Mouse (Mus musculus) lung, embryonic 14.5 days (tissue): ENCODE results near the gene Olfr391-ps. TPM values are rescaled to one million over a fixed set of nuclear protein-coding genes. Genes with fewer than 3 reads are reported as not detected.

ENCODE experiments used
- ATAC-seq: fragments of 200-750 bp; cut with Nextera tagmentation; 2 replicates; pipeline ENCODE4 v1.8.0; 2017; ENCODE audit warnings: mild to moderate bottlenecking, moderate TSS enrichment, moderate library complexity; ENCODE audit not compliant: insufficient read depth
- DNase-seq: peaks from one replicate; pipeline ENCODE4 v3.0.0-alpha.2; 2015
- H3K27ac ChIP-seq: fragments of 300-500 bp; sonication (generic); 2 replicates; pipeline ENCODE4 v1.5.1; 2014; ENCODE audit warnings: low read depth, mild to moderate bottlenecking, moderate library complexity
- H3K27me3 ChIP-seq: fragments of 300-500 bp; sonication (generic); 2 replicates; pipeline ENCODE4 v1.6.1; 2014; ENCODE audit warnings: low read length, control low read depth; ENCODE audit not compliant: insufficient read depth
- H3K36me3 ChIP-seq: fragments of 300-500 bp; sonication (generic); 2 replicates; pipeline ENCODE4 v1.6.1; 2014; ENCODE audit warnings: control low read depth; ENCODE audit not compliant: insufficient read depth
- H3K4me1 ChIP-seq: fragments of 300-500 bp; sonication (generic); 2 replicates; pipeline ENCODE4 v1.6.1; 2014; ENCODE audit warnings: antibody characterized with exemption, control low read depth; ENCODE audit not compliant: insufficient read depth
- H3K4me2 ChIP-seq: fragments of 300-500 bp; sonication (generic); 2 replicates; pipeline ENCODE4 v1.6.1; 2014; ENCODE audit warnings: mild to moderate bottlenecking
- H3K4me3 ChIP-seq: fragments of 300-500 bp; sonication (generic); 2 replicates; pipeline ENCODE4 v1.5.1; 2014; ENCODE audit warnings: low read depth, low read length
- H3K9ac ChIP-seq: fragments of 300-500 bp; sonication (generic); 2 replicates; pipeline ENCODE4 v1.6.1; 2014
- H3K9me3 ChIP-seq: fragments of 300-500 bp; sonication (generic); 2 replicates; pipeline ENCODE4 v1.6.1; 2016; ENCODE audit warnings: low read depth, low read length, control low read depth
- CTCF ChIP-seq: IDR thresholded peaks from 2 replicates; pipeline ENCODE4 v1.5.1; 2016; ENCODE audit warnings: antibody characterized with exemption, low read depth
- WGBS: fragments of 180-500 bp; shearing (Covaris S2); extraction: QIAGEN DNeasy Blood & Tissue Kit; methylation state at CpG from one replicate; pipeline ENCODE4 v1.1.7; 2014; 5-methylcytosine and 5-hydroxymethylcytosine counted together
- polyA plus RNA-seq: library from polyadenylated mRNA; unstranded; fragments of >200 nt; fragmentation: Nextera tagmentation; extraction: Ambion mirVana; gene quantifications from 2 replicates; pipeline ENCODE4 v1.2.1, GENCODE M21; 2014

Olfr391-ps gene
- polyA plus RNA-seq = not detected in 2 replicates

DNA sequence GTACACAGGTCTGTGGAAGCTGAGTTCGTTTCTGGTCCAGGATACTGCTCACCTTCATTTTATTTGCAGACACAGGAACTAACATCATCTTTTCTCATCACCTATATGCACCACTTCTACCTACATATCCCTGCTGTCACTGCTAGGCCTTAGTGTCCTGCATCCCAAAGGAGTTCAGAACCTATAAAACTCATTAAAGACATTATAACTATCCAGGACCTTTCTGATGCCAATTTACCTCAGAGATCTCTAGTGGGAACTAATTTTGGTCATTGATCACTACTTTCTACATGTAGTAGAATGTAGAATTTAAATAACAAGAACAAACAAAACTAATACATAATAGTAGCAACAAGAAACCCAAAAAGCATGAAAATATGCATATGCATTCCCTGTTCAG, at the start of gene Olfr391-ps:
Olfr391-ps (minus strand) TSS at position 101 of the 400 bp plus-strand sequence.
- H3K4me3 ChIP-seq = no peak within 1 kb of the TSS
- H3K36me3 ChIP-seq = no peaks in the 10 kb centered on the region
- H3K4me1 ChIP-seq = no peaks in the 10 kb centered on the region
- no peak within 1 kb of the TSS for H3K9ac ChIP-seq
- no peaks in the 10 kb centered on the region for H3K9me3 ChIP-seq
- no peak for DNase-seq
- H3K4me2 ChIP-seq = no peak within 1 kb of the TSS
- TF ChIP-seq CTCF = no peak
- H3K27ac ChIP-seq = no peak within 1 kb of the TSS
- WGBS = 7% methylated on average over 1 of the region's 1 CpGs
- H3K27me3 ChIP-seq = no peaks in the 10 kb centered on the region
- ATAC-seq = no peak

DNA sequence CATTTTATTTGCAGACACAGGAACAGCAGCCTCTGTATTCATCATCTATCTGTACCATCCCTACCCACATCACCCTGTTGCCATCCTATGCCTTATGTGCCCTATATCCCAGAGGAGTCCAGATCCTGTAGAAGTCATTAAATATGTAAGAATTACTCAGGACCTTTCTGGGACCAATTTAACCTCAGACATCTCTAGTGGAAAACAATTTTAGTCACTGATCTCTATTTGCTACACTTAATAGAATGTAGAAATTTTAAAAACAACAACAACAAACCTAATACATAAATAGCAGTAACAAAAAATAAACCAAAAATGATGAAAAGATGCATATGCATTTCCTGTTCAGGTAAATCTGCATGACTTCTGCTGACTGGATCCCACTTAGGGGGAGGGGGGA, 48.5 kb upstream of the Olfr391-ps start, which contains the start of gene Olfr393:
Olfr393 (minus strand) TSS at position 101 of the 400 bp plus-strand sequence.
- H3K4me2 ChIP-seq = no peak within 1 kb of the TSS
- no peak for ATAC-seq
- TF ChIP-seq CTCF = no peak
- no peak for DNase-seq
- no peak within 1 kb of the TSS for H3K4me3 ChIP-seq
- no peaks in the 10 kb centered on the region for H3K27me3 ChIP-seq
- no peaks in the 10 kb centered on the region for H3K9me3 ChIP-seq
- no peaks in the 10 kb centered on the region for H3K4me1 ChIP-seq
- no peak within 1 kb of the TSS for H3K27ac ChIP-seq
- H3K36me3 ChIP-seq = no peaks in the 10 kb centered on the region
- no peak within 1 kb of the TSS for H3K9ac ChIP-seq

DNA sequence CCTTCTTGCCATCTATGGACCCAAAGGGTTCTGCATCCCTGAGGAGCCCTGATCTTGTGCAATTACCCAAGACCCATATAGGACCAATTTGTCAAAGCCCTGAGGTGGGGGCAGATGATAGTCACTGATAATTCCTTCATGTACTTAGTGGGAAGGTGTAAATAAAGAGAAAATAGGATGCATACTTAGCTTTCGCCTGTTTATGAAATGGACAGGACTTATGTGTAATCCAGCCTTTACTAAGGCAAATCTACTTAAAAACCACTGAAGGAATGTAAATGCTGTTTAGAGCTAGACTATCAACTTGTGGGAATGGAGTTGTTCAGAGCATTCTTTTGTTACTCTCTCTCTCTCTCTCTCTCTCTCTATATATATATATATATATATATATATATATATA, 14.1 kb upstream of the Olfr391-ps start, which contains the start of gene Olfr392:
Olfr392 (minus strand) TSS at position 101 of the 400 bp plus-strand sequence.
- Histone ChIP-seq H3K27ac (no peak within 1 kb of the TSS), H3K4me3 (no peak within 1 kb of the TSS), H3K4me2 (no peak within 1 kb of the TSS), H3K9me3 (no peaks in the 10 kb centered on the region), H3K27me3 (no peaks in the 10 kb centered on the region), H3K36me3 (no peaks in the 10 kb centered on the region), H3K4me1 (no peaks in the 10 kb centered on the region), H3K9ac (no peak within 1 kb of the TSS)
- ATAC-seq = no peak
- no peak for TF ChIP-seq CTCF
- DNase-seq = no peak
- WGBS = 88% methylated on average over 1 of the region's 1 CpGs

DNA sequence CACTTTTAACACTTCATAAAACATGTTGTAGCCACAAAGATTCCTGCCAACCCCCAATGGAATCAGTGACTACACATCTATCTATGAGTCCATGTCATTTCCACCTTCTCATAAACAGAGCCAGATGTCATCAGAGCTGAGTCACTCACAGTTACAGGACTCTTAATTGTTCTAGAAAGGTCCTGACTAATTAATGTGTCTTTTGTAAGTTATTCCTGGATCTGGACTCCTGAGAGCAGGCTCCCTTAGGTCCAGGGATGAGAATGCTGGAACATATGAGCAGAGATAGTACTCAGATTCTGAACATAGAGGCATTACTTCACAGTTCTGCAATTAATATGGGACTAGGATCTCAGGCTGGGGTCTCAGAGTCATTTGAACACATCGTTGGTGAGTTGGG, 20.2 kb downstream of the Olfr391-ps start, which contains the start of gene Olfr390:
Olfr390 (plus strand) TSS at position 301 of the 400 bp plus-strand sequence.
- TF ChIP-seq CTCF = no peak
- no peak for ATAC-seq
- Histone ChIP-seq H3K4me1 (no peaks in the 10 kb centered on the region), H3K9me3 (no peaks in the 10 kb centered on the region), H3K36me3 (no peaks in the 10 kb centered on the region), H3K4me2 (no peak within 1 kb of the TSS), H3K9ac (no peak within 1 kb of the TSS), H3K27me3 (no peaks in the 10 kb centered on the region), H3K4me3 (no peak within 1 kb of the TSS), H3K27ac (no peak within 1 kb of the TSS)
- DNase-seq = no peak
- WGBS = 49% methylated on average over 1 of the region's 1 CpGs

DNA sequence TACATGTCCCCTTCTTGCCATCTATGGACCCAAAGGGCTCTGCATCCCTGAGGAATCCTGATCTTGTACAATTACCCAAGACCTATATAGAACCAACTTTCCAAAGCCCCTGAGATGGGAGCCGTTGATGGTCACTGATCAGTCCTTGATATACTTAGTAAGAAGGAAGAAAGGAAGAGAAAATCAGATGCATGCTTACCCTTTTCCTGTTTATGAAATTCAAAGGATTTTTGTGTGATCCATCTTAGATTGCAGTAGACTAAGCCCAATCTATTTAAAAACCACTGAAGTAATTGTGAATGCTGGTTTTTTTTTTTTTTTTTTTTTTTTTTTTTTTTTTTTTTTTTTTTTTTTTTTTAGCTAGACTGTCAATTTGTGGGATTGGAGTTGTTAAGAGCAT, 22.2 kb downstream of the Olfr391-ps start, which contains the start of gene Olfr389:
Olfr389 (minus strand) TSS at position 101 of the 400 bp plus-strand sequence.
- Histone ChIP-seq H3K4me2 (no peak within 1 kb of the TSS), H3K9ac (no peak within 1 kb of the TSS), H3K4me1 (no peaks in the 10 kb centered on the region), H3K9me3 (no peaks in the 10 kb centered on the region), H3K4me3 (no peak within 1 kb of the TSS), H3K36me3 (no peaks in the 10 kb centered on the region), H3K27ac (no peak within 1 kb of the TSS), H3K27me3 (no peaks in the 10 kb centered on the region)
- ATAC-seq (no peak), DNase-seq (no peak)
- whole genome bisulfite sequencing = 86% methylated on average over 1 of the region's 1 CpGs
- no peak for TF ChIP-seq CTCF

DNA sequence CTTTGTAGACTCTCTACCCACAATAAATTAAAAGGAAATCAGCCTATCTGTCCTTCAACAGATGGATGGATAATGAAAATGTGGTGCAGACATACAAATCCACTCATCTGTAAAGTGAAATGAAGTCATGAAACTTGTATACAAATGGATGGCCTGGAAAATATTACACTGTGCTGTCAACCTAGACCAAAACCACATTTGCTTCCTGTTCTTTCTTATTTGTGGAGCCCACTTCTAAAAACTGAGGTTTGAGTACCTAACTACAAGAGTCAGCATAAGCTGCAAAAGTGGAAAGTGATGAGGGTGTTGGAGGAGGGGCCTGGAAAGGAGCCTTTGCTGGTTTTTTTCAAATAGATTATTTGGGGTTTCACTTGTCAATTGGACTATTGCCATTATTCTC, 43.7 kb downstream of the Olfr391-ps start:
- Histone ChIP-seq H3K27ac (no peak overlapping the region), H3K4me1 (no peaks in the 10 kb centered on the region), H3K36me3 (no peaks in the 10 kb centered on the region), H3K4me2 (no peak overlapping the region), H3K27me3 (no peaks in the 10 kb centered on the region), H3K4me3 (no peak overlapping the region), H3K9ac (no peak overlapping the region), H3K9me3 (no peaks in the 10 kb centered on the region)
- ATAC-seq = no peak
- no peak for TF ChIP-seq CTCF
- no peak for DNase-seq

Other genes starting within 250 kb of the Olfr391-ps start
- gene Olfr385, start 210.0 kb downstream of the Olfr391-ps start, polyA plus RNA-seq = not detected in 2 replicates
- gene Olfr384, start 204.5 kb downstream of the Olfr391-ps start, polyA plus RNA-seq = not detected in 2 replicates
- not detected in 2 replicates for gene Zfp735, start 114.3 kb downstream of the Olfr391-ps start, polyA plus RNA-seq
- gene Olfr389, start 22.3 kb downstream of the Olfr391-ps start, polyA plus RNA-seq = not detected in 2 replicates
- not detected in 2 replicates for gene Olfr390, start 20.1 kb downstream of the Olfr391-ps start, polyA plus RNA-seq
- not detected in 2 replicates for gene Olfr392, start 14.0 kb upstream of the Olfr391-ps start, polyA plus RNA-seq
- not detected in 2 replicates for gene Olfr393, start 48.4 kb upstream of the Olfr391-ps start, polyA plus RNA-seq
- not detected in 2 replicates for gene Olfr394, start 87.7 kb upstream of the Olfr391-ps start, polyA plus RNA-seq
- not detected in 2 replicates for gene Olfr395, start 106.2 kb upstream of the Olfr391-ps start, polyA plus RNA-seq
- gene Olfr23, start 133.6 kb upstream of the Olfr391-ps start, polyA plus RNA-seq = not detected in 2 replicates
- not detected in 2 replicates for gene Olfr397, start 157.8 kb upstream of the Olfr391-ps start, polyA plus RNA-seq
- not detected in 2 replicates for gene Olfr398, start 187.4 kb upstream of the Olfr391-ps start, polyA plus RNA-seq